Mouse (Mus musculus): ENCODE results near the gene Pde4a. TPM values are rescaled to one million over a fixed set of nuclear protein-coding genes. Genes with fewer than 3 reads are reported as not detected.

Pde4a gene
- polyA plus RNA-seq, 1 experiment from 2014 or later = 2.8 TPM

DNA sequence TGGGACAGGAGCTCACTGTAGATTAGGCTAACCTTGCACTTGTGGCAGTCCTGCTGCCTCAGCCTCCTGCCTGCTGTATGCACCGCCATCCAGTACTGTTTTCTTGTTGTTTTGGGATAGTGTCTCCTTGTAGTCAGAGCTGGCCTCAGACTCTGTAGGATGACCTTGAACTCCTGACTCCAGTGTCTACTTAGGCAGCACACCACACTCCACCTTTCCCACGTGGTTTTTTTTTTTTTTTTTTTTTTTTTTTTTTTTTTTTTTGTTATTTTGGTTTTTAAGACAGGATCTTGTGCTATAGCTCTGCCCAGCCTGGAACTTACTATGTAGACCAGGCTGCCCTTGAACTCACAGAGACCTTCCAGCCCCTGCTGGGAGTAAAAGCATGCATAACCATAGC is 43.1 kb downstream of the Pde4a start:
- Histone ChIP-seq H3K9me3 (ENCODE audit: control insufficient read depth) (no peaks in the 10 kb centered on the region), H3K4me1 (replicated peaks; ENCODE audit: control insufficient read depth, insufficient read depth, low read length) (no peaks in the 10 kb centered on the region; the same call in 1 of the 2 replicates)
- WGBS = 68% methylated on average over 2 of the region's 2 CpGs

DNA sequence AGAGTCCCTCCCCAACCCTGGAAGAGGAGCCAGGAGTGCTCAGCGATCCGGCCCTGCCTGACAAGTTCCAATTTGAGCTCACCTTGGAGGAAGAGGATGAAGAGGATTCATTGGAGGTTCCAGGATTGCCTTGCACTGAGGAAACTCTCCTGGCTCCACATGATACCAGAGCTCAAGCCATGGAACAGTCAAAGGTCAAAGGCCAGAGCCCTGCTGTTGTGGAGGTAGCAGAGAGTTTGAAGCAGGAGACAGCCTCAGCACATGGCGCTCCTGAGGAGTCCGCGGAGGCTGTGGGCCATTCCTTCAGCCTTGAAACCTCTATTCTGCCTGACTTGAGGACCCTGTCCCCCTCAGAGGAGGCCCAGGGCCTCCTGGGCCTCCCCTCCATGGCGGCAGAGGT is 45.3 kb downstream of the Pde4a start:
- 74% methylated on average over 6 of the region's 6 CpGs for WGBS
- H3K9ac ChIP-seq (ENCODE audit: low read depth, low read length) = no peak overlapping the region

More for the DNA sequence above, 43.1 kb downstream of the Pde4a start:
- H3K27ac ChIP-seq (ENCODE audit: low read depth, low read length) = no peak overlapping the region
- no peaks in the 10 kb centered on the region for H3K27me3 ChIP-seq (replicated peaks; ENCODE audit: control insufficient read depth, insufficient read depth, low read length)
- H3K9ac ChIP-seq (ENCODE audit: low read depth, low read length) = no peak overlapping the region
- no peak for TF ChIP-seq CTCF (IDR thresholded peaks at IDR 0.05; ENCODE audit: low read depth)
- H3K4me2 ChIP-seq (replicated peaks; ENCODE audit: low read depth) = no peak overlapping the region
- H3K4me3 ChIP-seq (ENCODE audit: low read depth, low read length) = no peak overlapping the region
- peaks cover 10% of the 10 kb centered on the region; the same call in 1 of the 2 replicates for H3K36me3 ChIP-seq (ENCODE audit: control insufficient read depth, insufficient read depth)
- no peak for ATAC-seq

DNA sequence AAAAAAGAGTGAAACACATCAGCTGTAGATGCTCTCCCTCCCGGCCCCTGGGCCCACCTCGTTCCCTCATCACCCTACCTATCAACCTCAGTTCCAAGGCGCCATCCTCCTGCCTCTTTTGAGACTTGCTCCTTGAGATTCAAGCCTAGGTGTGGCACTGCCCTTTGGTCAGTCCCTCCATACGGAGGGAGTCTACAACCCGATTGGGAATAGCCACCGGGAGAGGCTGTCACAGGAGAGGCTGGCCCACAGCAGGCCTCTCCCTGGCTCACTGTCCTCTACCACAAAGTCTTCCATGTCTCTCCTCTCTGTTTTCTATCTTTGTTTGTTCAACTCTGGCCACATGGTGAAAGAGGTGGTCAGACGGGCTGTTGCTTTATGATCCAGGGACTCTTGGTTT is 46.1 kb downstream of the Pde4a start:
- Histone ChIP-seq H3K4me2 (replicated peaks; ENCODE audit: low read depth) (no peak overlapping the region), H3K27ac (ENCODE audit: low read depth, low read length) (no peak overlapping the region), H3K4me3 (ENCODE audit: low read depth, low read length) (no peak overlapping the region), H3K9me3 (ENCODE audit: control insufficient read depth) (no peaks in the 10 kb centered on the region), H3K36me3 (ENCODE audit: control insufficient read depth, insufficient read depth) (0 out of 2 replicates have a peak, but pooled peaks cover under 1% of the 10 kb centered on the region), H3K9ac (ENCODE audit: low read depth, low read length) (no peak overlapping the region), H3K4me1 (replicated peaks; ENCODE audit: control insufficient read depth, insufficient read depth, low read length) (no peaks in the 10 kb centered on the region; the same call in 1 of the 2 replicates), H3K27me3 (replicated peaks; ENCODE audit: control insufficient read depth, insufficient read depth, low read length) (no peaks in the 10 kb centered on the region)
- 54% methylated on average over 7 of the region's 7 CpGs for WGBS
- TF ChIP-seq CTCF (IDR thresholded peaks at IDR 0.05; ENCODE audit: low read depth) = no peak
- peak; percentile 71 for ATAC-seq

More for the DNA sequence above, 45.3 kb downstream of the Pde4a start:
- no peaks in the 10 kb centered on the region for H3K27me3 ChIP-seq (replicated peaks; ENCODE audit: control insufficient read depth, insufficient read depth, low read length)
- H3K4me2 ChIP-seq (replicated peaks; ENCODE audit: low read depth) = no peak overlapping the region
- peaks cover 8% of the 10 kb centered on the region; the same call in 1 of the 2 replicates for H3K36me3 ChIP-seq (ENCODE audit: control insufficient read depth, insufficient read depth)
- no peaks in the 10 kb centered on the region; the same call in 1 of the 2 replicates for H3K4me1 ChIP-seq (replicated peaks; ENCODE audit: control insufficient read depth, insufficient read depth, low read length)
- no peaks in the 10 kb centered on the region for H3K9me3 ChIP-seq (ENCODE audit: control insufficient read depth)
- H3K4me3 ChIP-seq (ENCODE audit: low read depth, low read length) = no peak overlapping the region
- ATAC-seq = no peak
- no peak for TF ChIP-seq CTCF (IDR thresholded peaks at IDR 0.05; ENCODE audit: low read depth)
- no peak overlapping the region for H3K27ac ChIP-seq (ENCODE audit: low read depth, low read length)

DNA sequence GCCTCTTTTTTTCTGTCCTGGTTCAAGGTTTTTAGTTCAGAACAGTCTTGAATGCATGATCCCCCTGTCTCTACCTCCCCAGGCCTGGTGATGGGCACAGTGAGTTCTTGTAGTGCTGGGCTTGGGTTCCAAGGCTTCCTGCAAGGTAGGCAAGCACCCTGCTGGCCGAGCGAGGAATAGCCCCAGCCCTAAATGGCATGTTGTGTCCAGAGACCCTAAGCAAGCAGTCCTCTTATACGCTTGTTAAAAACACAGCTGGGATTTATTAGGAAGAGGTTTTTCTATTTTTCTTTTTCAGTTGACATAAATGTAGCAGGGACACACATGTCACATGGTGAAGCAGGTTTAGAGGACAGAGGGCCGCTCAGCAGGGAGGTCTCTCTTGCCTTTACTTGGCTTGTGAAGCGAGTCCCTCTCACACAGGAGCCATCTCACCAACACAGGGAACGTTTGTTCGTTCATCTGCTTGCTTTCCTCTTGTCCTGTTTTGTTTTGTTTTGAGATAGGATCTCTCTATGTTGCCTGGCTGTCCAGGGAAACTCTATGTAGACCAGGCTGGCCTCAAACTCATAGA is 48.2 kb downstream of the Pde4a start:
- no peak overlapping the region for H3K9ac ChIP-seq (ENCODE audit: low read depth, low read length)
- WGBS = 57% methylated on average over 7 of the region's 7 CpGs
- no peak for ATAC-seq

DNA sequence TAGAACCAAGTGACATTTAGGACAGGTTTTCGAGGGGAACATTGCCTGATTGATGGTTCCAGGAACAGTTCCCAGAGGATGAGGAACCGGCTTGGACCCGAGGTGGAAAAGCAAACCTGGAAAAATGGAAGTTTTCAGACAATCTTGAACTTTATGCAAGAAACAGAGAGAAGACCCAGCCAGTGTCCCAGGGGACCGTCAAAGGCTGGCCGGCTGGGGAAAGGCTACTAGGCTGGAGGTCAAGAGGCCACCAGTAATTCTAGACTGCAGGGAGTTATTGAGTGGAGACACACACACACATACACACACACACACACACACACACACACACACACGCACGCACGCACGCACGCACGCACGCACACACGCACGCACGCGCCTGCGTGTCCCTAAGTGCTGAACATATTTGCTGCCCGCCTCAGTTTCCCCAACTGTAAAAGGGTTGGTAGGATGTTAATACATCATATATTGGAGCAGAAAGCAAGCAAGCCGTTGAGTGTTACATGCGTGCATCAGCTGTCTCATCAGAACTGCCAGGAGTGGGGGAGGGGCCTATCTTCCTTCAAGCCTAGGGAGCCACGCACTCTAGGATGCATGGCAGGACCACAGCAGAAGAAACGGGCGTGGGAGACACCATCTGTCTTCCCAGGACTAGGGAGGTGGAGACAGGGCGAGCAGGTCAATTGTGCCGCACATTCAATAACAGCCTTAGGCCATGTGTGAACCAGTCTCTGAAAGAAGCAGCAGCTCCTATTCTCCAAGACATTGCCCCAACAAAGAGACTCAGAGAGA is 50.7 kb downstream of the Pde4a start:
- no peak for ATAC-seq
- 71% methylated on average over 25 of the region's 25 CpGs for WGBS
- H3K36me3 ChIP-seq (ENCODE audit: control insufficient read depth, insufficient read depth) = no peaks in the 10 kb centered on the region

More for the DNA sequence above, 48.2 kb downstream of the Pde4a start:
- no peaks in the 10 kb centered on the region; the same call in 1 of the 2 replicates for H3K4me1 ChIP-seq (replicated peaks; ENCODE audit: control insufficient read depth, insufficient read depth, low read length)
- H3K9me3 ChIP-seq (ENCODE audit: control insufficient read depth) = no peaks in the 10 kb centered on the region
- TF ChIP-seq CTCF (IDR thresholded peaks at IDR 0.05; ENCODE audit: low read depth) = peak; percentile 65
- no peak overlapping the region for H3K4me2 ChIP-seq (replicated peaks; ENCODE audit: low read depth)
- H3K36me3 ChIP-seq (ENCODE audit: control insufficient read depth, insufficient read depth) = no peaks in the 10 kb centered on the region
- H3K4me3 ChIP-seq (ENCODE audit: low read depth, low read length) = no peak overlapping the region
- no peak overlapping the region for H3K27ac ChIP-seq (ENCODE audit: low read depth, low read length)
- H3K27me3 ChIP-seq (replicated peaks; ENCODE audit: control insufficient read depth, insufficient read depth, low read length) = no peaks in the 10 kb centered on the region

DNA sequence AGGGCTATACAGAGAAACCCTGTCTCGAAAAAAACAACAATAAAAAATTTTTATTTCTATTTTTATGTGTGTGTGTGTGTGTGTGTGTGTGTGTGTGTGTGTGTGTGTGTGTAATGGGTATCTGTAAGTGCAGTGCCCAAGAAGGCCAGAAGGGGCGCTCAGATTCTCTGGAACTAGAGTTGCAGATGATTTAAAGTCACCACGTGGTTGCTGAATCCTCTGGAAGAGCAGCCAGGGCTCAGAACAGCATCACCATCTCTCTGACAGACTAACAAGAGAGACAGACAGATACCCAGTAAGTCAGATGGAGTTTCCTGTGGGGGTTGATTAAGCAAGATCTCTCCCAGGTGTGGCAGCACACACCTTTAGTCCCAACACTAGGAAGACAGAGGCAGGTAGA is 54.3 kb downstream of the Pde4a start:
- H3K27ac ChIP-seq (ENCODE audit: low read depth, low read length) = no peak overlapping the region
- WGBS = 59% methylated on average over 3 of the region's 3 CpGs
- TF ChIP-seq CTCF (IDR thresholded peaks at IDR 0.05; ENCODE audit: low read depth) = no peak

More for the DNA sequence above, 50.7 kb downstream of the Pde4a start:
- no peak overlapping the region for H3K4me2 ChIP-seq (replicated peaks; ENCODE audit: low read depth)
- H3K4me1 ChIP-seq (replicated peaks; ENCODE audit: control insufficient read depth, insufficient read depth, low read length) = no peaks in the 10 kb centered on the region
- H3K27me3 ChIP-seq (replicated peaks; ENCODE audit: control insufficient read depth, insufficient read depth, low read length) = no peaks in the 10 kb centered on the region
- no peak overlapping the region for H3K4me3 ChIP-seq (ENCODE audit: low read depth, low read length)
- H3K27ac ChIP-seq (ENCODE audit: low read depth, low read length) = no peak overlapping the region
- no peak overlapping the region for H3K9ac ChIP-seq (ENCODE audit: low read depth, low read length)
- no peak for TF ChIP-seq CTCF (IDR thresholded peaks at IDR 0.05; ENCODE audit: low read depth)
- no peaks in the 10 kb centered on the region for H3K9me3 ChIP-seq (ENCODE audit: control insufficient read depth)

More for the DNA sequence above, 54.3 kb downstream of the Pde4a start:
- no peak overlapping the region for H3K4me2 ChIP-seq (replicated peaks; ENCODE audit: low read depth)
- no peaks in the 10 kb centered on the region for H3K4me1 ChIP-seq (replicated peaks; ENCODE audit: control insufficient read depth, insufficient read depth, low read length)
- no peak for ATAC-seq
- no peaks in the 10 kb centered on the region for H3K27me3 ChIP-seq (replicated peaks; ENCODE audit: control insufficient read depth, insufficient read depth, low read length)
- no peak overlapping the region for H3K9ac ChIP-seq (ENCODE audit: low read depth, low read length)
- H3K36me3 ChIP-seq (ENCODE audit: control insufficient read depth, insufficient read depth) = no peaks in the 10 kb centered on the region
- H3K4me3 ChIP-seq (ENCODE audit: low read depth, low read length) = no peak overlapping the region
- no peaks in the 10 kb centered on the region for H3K9me3 ChIP-seq (ENCODE audit: control insufficient read depth)
